Mouse (Mus musculus) WW6 (cell line): ENCODE measurements at regions not wholly inside any gene's neighbourhood (a gene's known extent, or its start where the extent isn't known, plus 50 kb on each side); places are given as distances from the start of the nearest gene placed in this dataset.

Experiments used
- DNase-seq: peaks from one replicate; pipeline ENCODE4 v3.0.0-alpha.2; 2013; ENCODE audit warnings: low read depth, low spot score

DNA sequence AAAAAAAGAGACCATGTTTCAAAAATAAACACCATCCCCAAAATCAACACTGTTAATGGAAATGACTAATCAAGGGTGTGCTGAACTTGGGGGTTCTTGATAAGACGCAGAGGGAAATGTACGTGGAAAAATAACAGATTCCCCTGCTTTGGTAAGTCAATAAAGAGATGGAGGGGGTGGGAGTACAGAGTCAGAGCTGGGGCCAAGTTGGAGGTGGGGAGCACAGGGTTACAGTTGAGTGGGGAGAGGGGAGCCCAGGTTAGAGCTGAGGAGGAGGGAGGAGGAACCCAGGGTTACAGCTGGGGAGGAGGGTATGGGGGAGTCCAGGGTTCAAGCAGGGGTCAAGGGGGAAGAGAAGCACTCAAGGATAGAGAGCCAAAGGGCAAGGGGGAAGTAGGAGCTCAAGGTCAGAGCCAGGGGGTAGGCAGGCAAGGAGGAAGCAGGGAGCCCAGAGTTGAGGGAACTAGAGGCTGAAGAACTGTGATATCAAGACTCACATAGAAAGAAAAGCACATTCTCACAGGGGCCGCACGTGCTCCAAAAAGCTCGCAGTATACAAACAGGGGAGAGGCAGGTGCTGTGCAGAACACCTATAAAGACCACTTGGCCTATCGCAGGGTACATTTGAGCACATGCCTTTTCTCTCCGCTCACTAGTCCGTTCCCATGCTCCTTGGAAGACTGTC, 246.4 kb downstream of the Sox9 start:
- DNase-seq: no peak

DNA sequence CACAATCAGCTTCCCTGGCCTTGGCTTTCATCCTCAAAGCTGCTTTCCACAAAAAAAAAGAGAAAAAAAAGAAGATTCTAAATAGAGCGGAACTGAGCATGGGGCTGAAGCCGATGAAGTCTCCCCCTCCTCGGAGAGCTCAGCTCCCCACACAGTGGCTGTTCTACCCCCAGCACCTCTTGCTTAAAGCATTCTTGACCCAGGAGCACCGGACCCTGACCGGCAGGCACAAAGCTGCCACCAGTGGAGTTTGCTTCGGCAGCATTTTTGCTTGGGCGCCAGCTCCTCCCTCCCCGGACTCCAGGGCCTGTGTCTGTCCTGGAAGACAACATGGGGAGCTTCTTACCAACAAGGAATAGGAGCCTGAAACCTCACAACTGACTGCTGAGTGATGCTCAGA, 249.4 kb downstream of the Sox9 start:
- DNase-seq: no peak

DNA sequence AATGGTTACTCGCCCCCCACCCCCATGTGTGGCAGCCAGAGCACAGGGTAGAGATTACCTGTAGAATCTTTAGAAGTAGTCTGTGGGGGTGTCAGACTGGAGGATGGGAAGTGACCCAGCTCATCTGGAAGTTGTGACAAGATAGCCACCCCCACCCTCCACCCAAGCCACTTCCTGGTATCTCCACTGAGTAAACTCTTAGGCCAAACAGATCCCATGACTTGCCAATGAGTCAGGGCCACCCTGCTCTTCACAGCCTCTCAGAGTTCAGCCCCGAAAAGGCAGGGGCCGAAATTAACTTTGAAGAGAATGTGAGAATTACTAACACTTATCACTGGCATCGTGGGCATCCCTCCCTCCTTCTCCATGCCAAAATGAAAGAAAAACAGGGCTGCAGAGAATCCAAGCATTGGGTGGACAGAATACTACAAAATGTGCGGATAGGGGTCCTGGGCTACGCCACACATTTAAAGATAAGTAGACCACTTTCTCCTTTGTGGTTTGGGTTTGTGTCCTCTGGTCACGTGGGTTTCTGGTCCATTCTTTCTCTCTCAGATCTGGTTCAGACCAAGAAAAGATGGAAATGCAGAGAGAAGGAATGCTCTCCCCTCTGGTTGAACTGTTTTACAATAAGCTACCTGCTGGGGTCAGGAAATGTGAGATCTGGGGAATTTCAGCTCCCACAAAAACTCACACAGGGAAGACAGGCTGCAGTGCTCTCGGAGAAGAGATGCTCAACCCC, 250.6 kb downstream of the Sox9 start:
- DNase-seq: no peak

DNA sequence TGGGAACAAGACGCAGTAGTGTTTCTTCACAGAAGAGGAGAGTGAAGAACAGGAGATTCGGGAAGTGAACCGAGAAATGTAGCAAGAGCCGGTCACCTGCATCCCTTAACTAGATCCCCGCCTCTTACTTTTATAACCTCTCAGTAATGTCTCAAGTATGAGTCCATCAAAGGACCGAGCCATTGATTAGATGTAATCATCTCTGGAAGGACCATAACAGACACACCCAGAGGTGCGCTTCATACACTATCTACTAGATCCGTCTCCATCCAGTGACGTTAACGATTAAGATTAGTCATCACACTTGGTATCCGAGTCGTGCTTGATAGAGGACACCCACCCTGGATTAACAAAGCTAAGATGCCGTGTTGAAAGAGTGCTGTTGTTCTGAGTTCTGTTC, 252.9 kb downstream of the Sox9 start:
- no peak for DNase-seq

DNA sequence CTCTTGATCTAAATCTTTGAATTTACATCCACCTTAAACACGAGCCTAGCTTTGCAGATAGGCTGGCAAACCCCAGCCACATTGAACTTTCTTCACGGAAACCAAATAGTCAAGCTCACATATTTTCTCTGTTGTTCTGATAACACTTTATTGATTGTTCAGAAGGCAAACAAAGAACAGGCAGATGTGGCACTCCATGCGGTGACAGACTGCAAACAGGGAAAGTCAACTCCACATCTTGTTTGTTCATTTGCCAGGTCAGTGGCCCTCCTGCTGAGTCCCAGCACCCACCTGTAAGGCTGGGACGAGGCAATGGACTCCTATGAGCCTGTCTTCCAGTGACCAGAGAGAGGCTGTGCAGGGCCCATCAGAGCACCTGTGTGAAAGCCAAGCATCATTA, 255.7 kb downstream of the Sox9 start:
- DNase-seq: no peak

DNA sequence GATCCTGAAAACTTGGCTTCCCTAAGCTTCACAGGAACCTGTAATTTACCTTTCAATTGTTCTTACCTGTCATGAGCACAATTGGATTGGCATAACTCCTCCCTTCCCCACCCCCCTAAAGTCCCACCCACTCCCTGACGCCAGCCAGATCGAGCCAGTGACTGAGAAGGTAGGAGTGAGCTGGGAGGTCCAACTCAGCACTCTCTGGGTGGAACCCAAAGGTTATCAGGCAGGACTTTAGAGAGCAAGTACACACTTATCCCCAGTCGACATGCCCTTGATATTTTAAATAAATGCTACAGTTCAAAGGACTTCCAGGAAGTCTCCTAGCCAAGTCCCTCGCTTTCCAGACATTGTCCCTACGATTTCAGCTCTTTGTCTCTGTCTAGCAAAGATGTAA, 260.7 kb downstream of the Sox9 start:
- DNase-seq: no peak

DNA sequence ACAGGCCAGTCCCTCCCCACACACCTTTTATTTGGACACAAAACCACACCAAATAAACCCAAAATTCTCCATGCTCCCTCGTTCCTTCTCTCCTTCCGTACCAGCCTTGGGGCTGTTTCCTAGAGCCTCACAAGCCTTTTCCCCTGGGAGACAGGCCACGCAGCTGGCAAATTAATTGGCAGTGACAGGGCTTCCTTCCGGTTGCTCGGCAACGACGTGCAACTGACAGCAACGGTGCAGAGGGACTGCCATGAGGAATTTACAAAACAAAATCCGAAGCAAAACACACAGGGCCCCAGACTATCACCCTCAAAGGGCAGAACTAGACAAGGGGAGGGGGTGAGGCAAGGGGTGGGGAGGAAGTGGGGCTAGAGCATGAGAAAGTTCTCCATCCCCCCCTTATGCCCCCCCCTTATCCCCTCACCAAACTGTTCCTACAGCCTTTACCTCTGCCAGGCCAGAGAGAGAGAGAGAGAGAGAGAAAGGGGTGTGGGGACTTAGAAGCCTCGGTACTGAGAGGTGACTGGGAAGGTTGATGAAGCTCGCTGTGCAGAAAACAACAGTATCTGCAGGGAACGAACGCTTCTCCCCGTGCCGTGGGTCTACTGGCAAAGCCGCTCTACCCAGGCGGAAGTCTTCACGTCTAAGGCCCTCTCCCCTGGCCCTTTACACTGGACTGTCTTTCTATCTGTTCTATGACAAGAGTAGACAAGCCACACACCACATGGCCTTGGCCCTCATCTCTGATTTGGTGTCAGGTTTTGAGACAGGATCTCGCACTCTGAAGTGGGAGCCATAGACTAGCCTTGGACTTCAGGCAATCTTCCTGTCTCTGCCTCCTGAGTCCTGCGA, 264.4 kb downstream of the Sox9 start:
- no peak for DNase-seq

DNA sequence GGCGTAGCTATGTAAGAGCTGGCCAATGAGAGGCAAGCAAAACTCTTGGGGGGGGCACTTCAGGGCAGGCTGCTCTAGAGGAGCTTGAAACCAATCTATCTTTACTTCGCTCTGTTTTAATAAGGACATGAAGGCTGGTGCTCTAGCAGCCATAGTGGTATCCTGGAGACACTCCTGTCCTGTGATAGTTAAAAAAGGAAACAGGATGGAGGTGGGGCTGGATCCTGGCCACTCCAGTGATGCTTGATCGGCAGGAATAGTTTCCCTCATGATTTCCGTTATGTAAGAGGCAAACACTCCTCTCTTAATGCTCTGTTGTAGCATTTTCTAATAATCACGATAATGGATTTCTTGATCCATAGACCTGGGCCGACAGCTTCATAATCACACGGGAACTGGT, 266.1 kb downstream of the Sox9 start:
- DNase-seq: no peak

DNA sequence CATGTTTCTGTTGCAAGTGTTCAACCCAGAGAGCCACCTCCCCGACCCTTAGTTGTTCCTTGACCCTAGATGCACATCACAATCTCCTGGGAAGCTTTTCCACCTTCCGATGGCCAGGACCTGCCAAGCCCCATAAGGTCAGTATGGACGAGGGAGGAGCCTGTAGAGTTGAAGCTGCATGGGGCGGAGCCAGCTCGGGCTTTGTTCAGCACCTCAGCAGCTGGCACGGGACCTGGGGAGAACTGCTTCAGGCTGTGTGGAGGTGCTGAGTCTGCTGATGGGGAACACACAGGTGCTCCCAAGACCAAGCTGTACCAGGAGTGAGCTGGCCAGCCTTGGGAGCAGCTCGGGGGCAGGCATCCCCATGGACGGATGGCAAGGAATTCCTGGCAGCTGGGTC, 267.6 kb downstream of the Sox9 start:
- DNase-seq: no peak

DNA sequence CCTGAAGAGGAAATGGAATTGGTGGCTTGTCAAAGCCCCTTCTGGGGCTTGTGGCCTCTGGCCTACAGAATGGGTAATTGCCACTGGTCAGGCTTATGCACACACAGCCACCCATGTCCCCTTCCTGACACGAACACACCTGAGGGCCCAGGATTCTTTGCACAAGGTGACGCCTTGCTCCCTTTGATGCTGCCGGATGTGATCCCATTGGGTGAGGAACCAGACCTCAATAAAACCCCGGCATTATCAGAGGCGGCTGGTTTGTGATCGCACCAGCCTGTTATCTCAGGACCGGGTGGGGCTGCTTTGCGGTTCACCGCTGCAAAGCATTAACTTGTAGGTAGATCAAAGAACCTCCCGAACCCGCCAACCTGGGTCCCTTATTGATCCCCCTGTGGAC, 270.5 kb downstream of the Sox9 start:
- no peak for DNase-seq

DNA sequence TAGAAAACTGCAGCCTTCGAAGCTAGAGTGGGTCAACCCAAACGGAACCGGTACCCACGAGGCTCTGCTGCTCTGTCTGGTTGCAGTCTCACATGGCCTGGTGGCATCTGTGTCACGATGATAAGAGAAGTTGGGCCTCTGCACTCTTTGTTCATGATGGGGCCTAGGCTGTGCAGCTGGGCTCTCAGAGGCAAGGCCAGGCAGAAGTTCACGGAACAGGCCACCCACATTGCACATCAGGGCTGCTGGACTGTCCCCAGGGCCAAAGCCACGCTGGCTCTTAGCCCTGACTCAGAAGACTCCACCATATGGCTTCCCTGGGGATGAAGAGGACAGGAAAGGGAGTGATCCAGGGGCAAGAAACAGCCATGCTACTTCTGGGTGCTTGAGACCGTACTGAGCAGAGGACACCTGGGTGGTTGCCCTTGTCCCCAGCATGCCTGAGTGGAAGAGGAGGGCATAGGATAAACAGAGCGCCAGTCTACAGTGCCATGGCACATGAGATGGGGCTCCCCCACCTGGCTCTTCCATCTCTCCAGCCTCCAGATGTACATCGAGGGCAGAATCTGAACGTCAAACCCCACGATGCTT, 274.1 kb downstream of the Sox9 start:
- DNase-seq: no peak

DNA sequence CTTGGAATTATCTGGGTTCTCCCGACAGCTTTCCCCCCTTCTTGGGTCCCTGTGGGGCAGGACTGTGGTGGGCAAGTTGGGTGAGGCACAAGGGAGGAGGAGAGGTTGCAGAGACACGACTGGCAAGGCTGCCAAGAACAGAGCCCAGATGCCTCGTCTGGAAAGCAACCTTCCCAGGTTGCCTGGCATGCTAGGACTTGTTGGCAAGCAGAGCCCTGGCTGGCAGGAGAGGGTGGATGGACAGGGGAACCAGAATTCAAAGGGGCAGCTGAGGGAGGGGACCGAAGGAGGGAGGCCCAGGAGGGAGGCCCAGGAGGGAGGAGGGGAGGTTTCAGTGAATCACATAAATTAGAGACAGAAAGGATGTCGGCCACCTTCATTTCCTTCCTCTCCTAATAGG, 274.8 kb downstream of the Sox9 start:
- no peak for DNase-seq

DNA sequence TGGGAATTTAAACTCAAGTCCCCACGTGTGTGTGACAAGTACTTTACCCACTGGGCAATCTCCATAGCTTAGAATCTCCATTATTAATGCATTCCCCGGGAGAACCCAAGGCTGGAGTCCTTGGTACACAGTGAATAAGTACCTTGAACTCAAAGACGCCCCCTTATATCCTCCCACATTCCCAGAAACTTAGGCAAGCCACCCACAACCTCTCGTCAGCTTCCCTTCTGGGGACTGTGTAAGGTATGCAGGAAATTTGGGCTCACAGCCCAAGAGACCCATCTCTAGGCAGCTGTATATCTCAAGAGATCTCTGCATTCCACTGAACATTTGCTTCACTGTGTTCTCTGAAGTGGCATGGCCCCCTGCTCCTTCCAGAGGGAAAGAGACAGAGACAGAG, 288.3 kb downstream of the Sox9 start:
- DNase-seq: no peak

DNA sequence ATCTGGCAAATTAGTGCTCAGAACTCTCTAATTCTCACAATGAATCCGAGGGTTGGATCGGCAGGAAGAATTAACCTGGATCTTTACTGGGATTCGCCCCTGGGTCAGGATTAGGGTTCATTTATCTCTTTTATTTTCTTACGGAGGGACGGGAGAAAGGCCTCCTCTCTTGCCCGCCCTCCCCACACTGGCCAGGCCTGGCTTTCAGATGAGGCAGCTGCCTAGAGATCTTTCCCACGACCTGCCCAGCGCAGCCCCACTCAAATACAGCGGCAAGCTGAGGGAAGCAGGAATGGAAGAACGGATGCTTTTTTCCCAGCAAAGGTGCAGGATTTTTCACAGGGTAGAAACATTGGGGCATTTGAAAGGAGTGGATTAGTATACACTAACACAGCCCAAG, 289.9 kb downstream of the Sox9 start:
- no peak for DNase-seq

DNA sequence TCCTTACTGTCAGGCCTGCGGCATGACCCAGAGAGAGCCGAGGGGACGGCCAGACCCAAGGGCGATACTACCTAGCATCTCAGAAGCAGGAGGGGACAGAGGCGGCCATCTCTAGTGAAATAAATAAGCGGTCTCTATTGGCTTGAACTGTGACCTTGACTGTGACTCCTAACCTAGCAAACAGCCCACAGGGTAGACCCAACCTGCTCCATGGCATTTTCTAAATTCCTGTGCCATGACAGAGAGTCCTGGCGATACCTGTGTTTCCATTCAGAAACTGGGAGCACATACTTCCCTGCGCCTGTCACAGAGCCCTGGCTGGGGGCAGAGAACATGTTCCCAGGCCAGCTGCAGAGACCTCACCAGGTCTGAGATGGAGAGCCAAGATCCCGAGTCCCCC, 292.3 kb downstream of the Sox9 start:
- no peak for DNase-seq

DNA sequence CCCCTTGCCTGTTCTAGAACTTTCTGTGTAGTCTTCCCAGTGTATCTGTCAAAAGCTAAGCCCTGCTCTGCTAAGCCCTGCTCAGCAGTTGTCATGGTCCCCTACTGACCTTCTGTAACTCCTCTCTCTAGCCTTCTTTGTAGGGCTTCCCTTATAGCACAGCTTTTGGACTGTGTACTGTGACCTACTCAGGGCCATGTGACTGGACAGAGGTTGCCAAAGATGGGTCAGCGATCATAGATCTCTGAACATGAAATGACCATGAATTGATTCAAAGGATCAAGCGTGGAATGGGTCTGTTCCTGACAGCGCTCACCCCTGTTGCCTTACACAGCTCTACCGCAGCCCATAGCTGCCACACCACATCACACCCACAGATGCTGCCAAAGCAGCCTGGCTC, 294.3 kb downstream of the Sox9 start:
- DNase-seq: no peak

DNA sequence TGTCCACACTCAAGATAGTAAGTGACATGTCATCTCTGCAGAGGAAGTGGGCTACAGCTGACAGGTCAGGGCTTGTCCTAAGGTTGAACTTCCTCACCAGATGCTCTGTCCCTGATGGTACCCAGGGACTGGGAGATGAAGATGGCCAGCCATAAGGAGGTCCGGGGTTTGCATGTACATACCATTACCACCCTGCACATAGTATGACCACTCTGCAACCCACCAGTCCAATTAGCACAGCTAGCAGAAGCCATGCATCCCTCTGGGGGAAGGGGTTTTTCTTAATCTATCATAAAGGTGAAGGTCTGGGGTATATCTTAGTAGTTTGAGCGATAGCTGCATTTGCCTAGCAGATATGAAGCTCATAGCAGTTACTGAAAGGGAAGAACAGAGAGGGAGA, 298.3 kb downstream of the Sox9 start:
- no peak for DNase-seq

DNA sequence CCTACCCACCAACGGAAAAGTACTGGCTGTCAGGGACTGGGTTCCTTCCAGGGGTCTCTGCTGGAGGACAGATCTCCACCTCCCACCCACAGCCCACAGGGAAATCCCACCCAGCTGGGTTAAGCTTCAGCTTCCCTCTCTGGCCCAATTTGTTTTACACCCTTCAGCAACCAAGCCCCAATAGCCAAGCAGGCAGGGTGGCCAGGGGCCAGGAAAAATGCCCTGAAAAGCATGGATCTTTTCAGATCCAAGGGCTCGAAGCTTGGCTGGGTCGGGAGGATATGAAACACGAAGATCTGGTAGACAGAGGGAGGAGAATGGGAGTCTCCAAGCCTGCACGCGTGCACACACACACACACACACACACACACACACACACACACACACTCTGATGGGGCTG, 302.4 kb downstream of the Sox9 start:
- DNase-seq: no peak

DNA sequence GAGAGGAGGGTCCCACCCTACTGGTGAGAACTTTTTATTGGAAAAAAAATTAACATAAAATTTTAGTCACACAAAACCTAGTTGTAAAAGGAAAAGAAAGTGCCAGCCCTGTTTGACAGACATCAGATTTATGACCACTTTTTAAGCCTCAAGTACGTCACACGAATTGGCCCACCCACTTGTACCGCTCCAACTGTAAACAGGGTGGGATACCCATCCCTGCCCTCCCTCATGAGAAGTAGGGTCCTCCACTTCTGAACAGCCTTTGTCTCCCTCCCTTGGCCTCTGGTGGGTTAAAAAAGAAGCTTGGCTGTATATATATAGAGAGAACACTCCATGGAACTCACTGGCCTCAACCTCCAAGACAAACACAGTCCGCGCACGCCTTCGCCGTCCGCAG, 303.5 kb downstream of the Sox9 start:
- DNase-seq: no peak

DNA sequence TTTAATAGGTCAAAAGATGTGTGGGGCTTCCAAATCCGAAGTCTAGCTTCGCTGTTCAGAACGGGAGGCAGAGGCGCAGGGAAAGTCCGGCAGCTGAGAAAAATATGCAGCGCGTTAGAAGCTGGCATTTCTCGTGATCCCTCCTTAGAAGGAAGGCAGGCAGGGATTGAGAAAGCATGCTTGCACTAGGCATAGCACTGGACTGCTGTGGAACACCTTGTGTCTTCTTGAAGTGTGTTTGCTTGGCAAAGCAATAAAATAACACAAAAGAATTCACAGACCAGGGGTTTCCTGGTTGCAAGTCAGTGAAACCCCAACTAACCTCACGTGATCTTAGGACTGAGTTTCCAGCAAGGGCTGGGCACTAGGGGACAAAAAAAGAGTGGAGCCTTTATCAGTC, 305.1 kb downstream of the Sox9 start:
- no peak for DNase-seq

DNA sequence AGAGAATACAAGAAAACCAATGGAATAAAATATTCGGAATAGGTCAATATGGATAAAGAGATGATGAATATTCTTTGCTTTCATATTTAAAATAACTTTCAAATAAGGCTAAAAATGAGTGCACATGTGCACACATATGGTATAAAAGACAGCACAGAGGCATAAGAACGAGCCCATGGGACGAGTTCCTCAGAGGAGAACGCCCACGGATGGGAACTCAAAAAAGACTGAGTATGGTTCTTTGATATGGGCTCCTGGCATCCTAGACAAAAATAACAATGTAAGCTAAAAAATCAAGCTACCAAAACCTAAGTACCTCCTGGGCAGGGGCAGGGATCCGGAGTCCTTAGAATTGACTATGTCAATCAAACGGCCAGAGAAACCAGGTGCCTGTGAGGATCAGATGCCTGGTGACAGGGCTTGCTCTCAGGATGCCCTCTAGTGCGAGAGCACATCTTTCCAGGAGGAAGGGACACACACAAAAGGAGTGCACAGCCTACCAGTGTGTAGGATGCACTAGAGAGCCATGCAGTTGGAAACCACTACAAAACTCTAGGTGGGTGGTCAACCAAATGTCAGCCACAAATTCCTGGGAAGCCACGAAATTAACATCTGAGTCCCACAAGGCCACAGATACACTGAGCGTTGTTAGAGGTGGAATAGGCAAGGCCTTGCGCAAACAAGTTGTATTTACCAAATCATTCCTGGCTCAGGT, 307.8 kb downstream of the Sox9 start:
- no peak for DNase-seq
